Mouse (Mus musculus) liver, adult 2 months (tissue): ENCODE measurements at regions not wholly inside any gene's neighbourhood (a gene's known extent, or its start where the extent isn't known, plus 50 kb on each side); places are given as distances from the start of the nearest gene placed in this dataset.

Experiments used
- CTCF ChIP-seq: fragments of 200-500 bp; IDR thresholded peaks from 2 replicates; pipeline ENCODE4 v1.5.1; 2011; ENCODE audit warnings: low read depth, low read length, control low read depth
- POLR2A ChIP-seq: fragments of 200-500 bp; IDR thresholded peaks from 2 replicates; pipeline ENCODE4 v1.6.1; 2011; ENCODE audit warnings: low read length, control low read depth; ENCODE audit not compliant: insufficient read depth; ENCODE audit errors: extremely low read depth

DNA sequence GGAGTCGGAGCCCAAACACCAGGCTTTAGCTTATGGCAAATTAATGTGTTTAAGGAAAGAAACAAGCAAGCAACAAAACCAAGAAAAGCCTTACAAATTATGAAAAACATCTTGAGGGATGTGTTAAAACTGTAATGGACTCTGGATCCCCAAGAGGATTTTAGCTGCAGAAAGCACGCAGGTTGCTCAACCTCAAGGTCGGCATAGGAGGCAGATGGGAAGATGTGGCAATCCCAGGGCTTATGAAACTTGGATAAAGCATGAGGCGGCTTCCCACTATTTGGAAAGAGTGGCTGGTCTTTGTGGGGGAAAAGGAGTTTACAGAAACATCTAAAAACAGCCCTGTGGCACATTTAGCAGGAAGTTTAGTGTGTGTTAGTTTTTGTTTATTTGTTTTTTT is 190.5 kb downstream of the Gm11011 start:
- no peak for TF ChIP-seq POLR2A
- no peak for TF ChIP-seq CTCF
